Mouse (Mus musculus): ENCODE measurements at regions not wholly inside any gene's neighbourhood (a gene's known extent, or its start where the extent isn't known, plus 50 kb on each side); places are given as distances from the start of the nearest gene placed in this dataset.
A peak's percentile ranks its signal among the peaks of the same experiment; 100 is the strongest.

DNA sequence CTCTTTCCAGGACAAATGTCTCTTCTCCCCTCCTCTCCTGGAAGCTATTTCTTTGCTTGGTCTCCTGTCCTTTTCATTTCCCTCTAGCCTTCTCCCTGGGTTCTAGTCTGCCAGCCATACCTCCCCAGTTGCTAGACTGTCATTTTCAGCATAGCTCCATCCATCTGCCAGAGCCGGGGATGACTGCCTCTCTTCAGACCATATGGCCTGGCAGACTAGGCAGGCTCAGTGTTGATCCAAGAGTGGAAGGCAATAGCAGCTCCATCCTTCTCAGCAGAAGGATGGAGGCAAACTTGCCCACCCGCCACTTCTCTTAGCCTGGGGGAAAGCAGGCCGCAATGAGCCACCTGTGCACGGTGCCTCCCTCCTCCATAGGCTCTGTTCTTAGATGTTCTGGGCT lies 242.0 kb upstream of the Adra1b start:
- Histone ChIP-seq H3K4me2 (replicated peaks; ENCODE audit: low read depth, low read length) (no peak overlapping the region), H3K9me3 (ENCODE audit: low read length) (no peaks in the 10 kb centered on the region), H3K4me1 (ENCODE audit: insufficient read depth, low read depth, low read length) (no peaks in the 10 kb centered on the region), H3K27me3 (replicated peaks; ENCODE audit: insufficient read depth, low read length) (no peaks in the 10 kb centered on the region), H3K9ac (replicated peaks; ENCODE audit: low read depth) (no peak overlapping the region), H3K27ac (ENCODE audit: low read length) (no peak overlapping the region), H3K36me3 (ENCODE audit: insufficient read depth, low read length) (no peaks in the 10 kb centered on the region), H3K4me3 (ENCODE audit: low read depth, low read length) (no peak overlapping the region)
- DNase-seq (ENCODE audit: low spot score) (no peak), ATAC-seq (no peak)
- 93% methylated on average over 4 of the region's 4 CpGs for WGBS
- no peak for TF ChIP-seq EP300 (IDR thresholded peaks at IDR 0.05)
- no peak for TF ChIP-seq CTCF (IDR thresholded peaks at IDR 0.05)

DNA sequence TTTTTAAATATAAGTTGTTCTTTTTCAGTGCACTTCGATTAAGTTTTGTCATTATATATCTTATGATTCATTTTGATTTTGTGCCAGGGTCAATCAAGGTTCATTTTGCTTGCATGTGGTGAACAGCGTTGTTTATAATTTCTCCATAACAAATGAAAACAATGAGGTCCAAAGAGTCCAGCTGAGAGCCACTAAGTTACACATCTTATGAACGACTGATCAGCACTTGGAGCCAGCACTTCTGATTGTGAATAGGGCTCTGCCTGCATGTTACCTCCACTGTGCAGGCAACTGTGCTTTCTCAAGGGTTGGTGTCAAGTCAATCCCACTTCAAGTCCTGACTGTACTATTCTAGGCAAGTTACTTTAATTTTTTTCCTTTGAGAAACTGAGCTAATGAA lies 243.5 kb upstream of the Adra1b start:
- no peak overlapping the region for H3K4me3 ChIP-seq (ENCODE audit: low read depth, low read length)
- no peak overlapping the region for H3K4me2 ChIP-seq (replicated peaks; ENCODE audit: low read depth, low read length)
- TF ChIP-seq CTCF (IDR thresholded peaks at IDR 0.05) (no peak), EP300 (IDR thresholded peaks at IDR 0.05) (no peak)
- no peak overlapping the region for H3K27ac ChIP-seq (ENCODE audit: low read length)
- 51% methylated on average over 3 of the region's 3 CpGs for WGBS
- no peaks in the 10 kb centered on the region for H3K9me3 ChIP-seq (ENCODE audit: low read length)
- no peaks in the 10 kb centered on the region for H3K27me3 ChIP-seq (replicated peaks; ENCODE audit: insufficient read depth, low read length)
- ATAC-seq (no peak), DNase-seq (ENCODE audit: low spot score) (peak; percentile 37)
- no peaks in the 10 kb centered on the region for H3K36me3 ChIP-seq (ENCODE audit: insufficient read depth, low read length)
- no peaks in the 10 kb centered on the region for H3K4me1 ChIP-seq (ENCODE audit: insufficient read depth, low read depth, low read length)
- no peak overlapping the region for H3K9ac ChIP-seq (replicated peaks; ENCODE audit: low read depth)

- 87% methylated on average over 3 of the region's 3 CpGs for WGBS
- TF ChIP-seq EP300 (IDR thresholded peaks at IDR 0.05): no peak
- no peak for TF ChIP-seq CTCF (IDR thresholded peaks at IDR 0.05)
- no peak for DNase-seq (ENCODE audit: low spot score)
- Histone ChIP-seq H3K4me1 (ENCODE audit: insufficient read depth, low read depth, low read length) (no peaks in the 10 kb centered on the region), H3K27me3 (replicated peaks; ENCODE audit: insufficient read depth, low read length) (no peaks in the 10 kb centered on the region), H3K4me2 (replicated peaks; ENCODE audit: low read depth, low read length) (no peak overlapping the region), H3K4me3 (ENCODE audit: low read depth, low read length) (no peak overlapping the region), H3K36me3 (ENCODE audit: insufficient read depth, low read length) (no peaks in the 10 kb centered on the region), H3K9ac (replicated peaks; ENCODE audit: low read depth) (no peak overlapping the region), H3K9me3 (ENCODE audit: low read length) (no peaks in the 10 kb centered on the region), H3K27ac (ENCODE audit: low read length) (no peak overlapping the region)
- ATAC-seq: no peak
Measured at GRCm38 (mm10) chr11:44146419-44146818, 245.4 kb upstream of the Adra1b start.

- no peak for ATAC-seq
Measured at GRCm38 (mm10) chr11:44153576-44153975, 246.3 kb upstream of the Il12b start.

DNA sequence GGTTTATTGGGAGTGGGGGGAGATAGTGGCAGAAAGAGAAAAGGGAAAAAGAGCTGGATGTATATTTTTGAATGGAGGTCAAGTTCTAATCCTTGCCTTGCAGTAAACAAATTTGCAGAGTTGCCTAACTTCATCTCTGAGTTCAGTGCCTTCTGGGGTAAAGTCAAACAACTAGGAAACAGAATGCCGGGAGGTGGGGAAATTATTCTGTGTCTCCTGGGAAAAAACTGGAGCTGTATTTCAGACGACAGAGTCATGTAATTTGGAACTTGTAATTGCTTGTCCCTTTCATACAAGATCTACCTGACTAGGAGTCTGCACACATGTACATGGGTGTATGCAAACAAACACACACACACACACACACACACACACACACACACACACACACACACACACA lies 244.3 kb upstream of the Il12b start:
- Histone ChIP-seq H3K27ac (ENCODE audit: low read length) (0 out of 2 replicates have a peak overlapping the region, but pooled peaks have one; percentile 20), H3K9ac (replicated peaks; ENCODE audit: low read depth) (no peak overlapping the region)

More at GRCm38 (mm10) chr11:44153576-44153975, 246.3 kb upstream of the Il12b start:
- Histone ChIP-seq H3K4me2 (replicated peaks; ENCODE audit: low read depth, low read length) (no peak overlapping the region), H3K4me3 (ENCODE audit: low read depth, low read length) (no peak overlapping the region), H3K4me1 (ENCODE audit: insufficient read depth, low read depth, low read length) (0 out of 2 replicates have a peak, but pooled peaks cover 2% of the 10 kb centered on the region), H3K36me3 (ENCODE audit: insufficient read depth, low read length) (no peaks in the 10 kb centered on the region), H3K27me3 (replicated peaks; ENCODE audit: insufficient read depth, low read length) (no peaks in the 10 kb centered on the region), H3K9me3 (ENCODE audit: low read length) (no peaks in the 10 kb centered on the region), H3K9ac (replicated peaks; ENCODE audit: low read depth) (no peak overlapping the region), H3K27ac (ENCODE audit: low read length) (no peak overlapping the region)
- 72% methylated on average over 3 of the region's 3 CpGs for WGBS
- DNase-seq (ENCODE audit: low spot score): no peak
- no peak for TF ChIP-seq CTCF (IDR thresholded peaks at IDR 0.05)
- no peak for TF ChIP-seq EP300 (IDR thresholded peaks at IDR 0.05)

DNA sequence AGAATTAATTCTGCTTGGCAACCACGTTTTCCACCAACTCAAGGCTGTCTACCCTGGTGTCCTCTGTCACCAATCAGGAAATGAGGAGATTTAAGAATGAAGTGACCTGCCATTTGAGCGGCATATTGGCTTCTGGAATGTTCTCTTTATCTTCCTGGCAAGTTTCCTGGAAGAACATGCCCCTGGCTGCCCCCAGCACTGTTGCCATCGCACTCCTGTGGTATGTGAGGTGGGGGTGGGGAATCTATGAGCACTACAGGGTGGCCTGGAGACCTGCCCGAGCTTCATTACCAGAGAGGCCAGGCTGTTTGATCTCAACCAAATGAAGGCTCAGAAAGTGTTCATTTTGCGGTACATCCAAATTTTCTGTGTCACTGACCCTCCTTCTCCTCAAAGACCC lies 243.8 kb upstream of the Il12b start:
- no peaks in the 10 kb centered on the region for H3K27me3 ChIP-seq (replicated peaks; ENCODE audit: insufficient read depth, low read length)
- DNase-seq (ENCODE audit: low spot score) (peak; percentile 78), ATAC-seq (peak; percentile 86)
- TF ChIP-seq EP300 (IDR thresholded peaks at IDR 0.05) (no peak; the same call in 1 of the 2 replicates), CTCF (IDR thresholded peaks at IDR 0.05) (no peak)
- no peak overlapping the region for H3K27ac ChIP-seq (ENCODE audit: low read length)
- H3K9ac ChIP-seq (replicated peaks; ENCODE audit: low read depth): no peak overlapping the region
- H3K9me3 ChIP-seq (ENCODE audit: low read length): no peaks in the 10 kb centered on the region
- H3K4me1 ChIP-seq (ENCODE audit: insufficient read depth, low read depth, low read length): 0 out of 2 replicates have a peak, but pooled peaks cover 2% of the 10 kb centered on the region
- H3K4me3 ChIP-seq (ENCODE audit: low read depth, low read length): no peak overlapping the region
- no peak overlapping the region for H3K4me2 ChIP-seq (replicated peaks; ENCODE audit: low read depth, low read length)
- 11% methylated on average over 5 of the region's 5 CpGs for WGBS
- no peaks in the 10 kb centered on the region for H3K36me3 ChIP-seq (ENCODE audit: insufficient read depth, low read length)

More for the DNA sequence above, 244.3 kb upstream of the Il12b start:
- H3K36me3 ChIP-seq (ENCODE audit: insufficient read depth, low read length): no peaks in the 10 kb centered on the region
- H3K9me3 ChIP-seq (ENCODE audit: low read length): no peaks in the 10 kb centered on the region
- TF ChIP-seq CTCF (IDR thresholded peaks at IDR 0.05) (no peak), EP300 (IDR thresholded peaks at IDR 0.05) (no peak)
- H3K4me1 ChIP-seq (ENCODE audit: insufficient read depth, low read depth, low read length): 0 out of 2 replicates have a peak, but pooled peaks cover 2% of the 10 kb centered on the region
- ATAC-seq (0 out of 2 replicates have a peak, but pooled peaks have one; percentile 5), DNase-seq (ENCODE audit: low spot score) (peak; percentile 55)
- H3K4me3 ChIP-seq (ENCODE audit: low read depth, low read length): no peak overlapping the region
- 32% methylated on average over 2 of the region's 2 CpGs for WGBS
- H3K27me3 ChIP-seq (replicated peaks; ENCODE audit: insufficient read depth, low read length): no peaks in the 10 kb centered on the region
- no peak overlapping the region for H3K4me2 ChIP-seq (replicated peaks; ENCODE audit: low read depth, low read length)

All from lung, postnatal 0 days (tissue).